Mouse (Mus musculus): Measurements from ENCODE around the gene Cep131. TPM values are rescaled to one million over a fixed set of nuclear protein-coding genes. Genes with fewer than 3 reads are reported as not detected.

The Cep131 gene
- total RNA-seq, 2 experiments from 2014 or later, result 43.9 to 44.9 TPM

DNA sequence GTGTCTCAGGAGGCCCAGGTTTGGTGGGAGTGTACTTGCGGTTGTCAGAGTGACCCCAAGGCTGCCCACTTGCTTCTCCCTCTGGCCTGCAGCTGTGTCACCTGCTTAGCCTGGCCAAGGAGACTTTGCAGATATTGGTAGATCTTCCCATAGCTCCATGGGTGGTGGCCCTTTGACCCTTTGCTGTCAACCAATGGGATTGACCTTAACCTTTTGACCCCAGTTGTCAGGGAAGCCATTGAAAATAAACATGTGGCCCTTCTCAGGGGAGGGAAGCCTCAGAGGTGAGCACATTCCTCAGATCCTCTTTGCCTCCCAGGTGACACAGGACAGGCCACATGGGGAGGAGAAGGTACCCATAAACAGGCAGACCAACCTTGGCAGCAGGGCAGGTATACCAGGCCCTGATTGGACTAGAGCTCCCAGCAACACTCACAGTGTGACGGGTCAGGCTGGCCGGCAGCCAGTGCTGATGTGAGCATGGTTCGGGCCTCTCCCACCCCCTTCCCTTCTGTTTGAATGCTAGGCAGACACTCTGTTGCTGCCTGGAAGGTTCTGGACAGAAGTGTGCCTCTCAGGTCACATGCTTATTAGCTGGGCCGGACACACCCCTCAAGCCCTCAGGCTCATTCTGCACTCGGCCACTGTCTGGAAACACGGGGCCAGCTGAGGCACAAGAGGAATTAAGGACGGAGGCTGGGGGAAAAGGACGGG, 57.0 kb downstream of the Cep131 start:
- DNase-seq (ENCODE audit: low spot score in 2 of 2), result no peak

DNA sequence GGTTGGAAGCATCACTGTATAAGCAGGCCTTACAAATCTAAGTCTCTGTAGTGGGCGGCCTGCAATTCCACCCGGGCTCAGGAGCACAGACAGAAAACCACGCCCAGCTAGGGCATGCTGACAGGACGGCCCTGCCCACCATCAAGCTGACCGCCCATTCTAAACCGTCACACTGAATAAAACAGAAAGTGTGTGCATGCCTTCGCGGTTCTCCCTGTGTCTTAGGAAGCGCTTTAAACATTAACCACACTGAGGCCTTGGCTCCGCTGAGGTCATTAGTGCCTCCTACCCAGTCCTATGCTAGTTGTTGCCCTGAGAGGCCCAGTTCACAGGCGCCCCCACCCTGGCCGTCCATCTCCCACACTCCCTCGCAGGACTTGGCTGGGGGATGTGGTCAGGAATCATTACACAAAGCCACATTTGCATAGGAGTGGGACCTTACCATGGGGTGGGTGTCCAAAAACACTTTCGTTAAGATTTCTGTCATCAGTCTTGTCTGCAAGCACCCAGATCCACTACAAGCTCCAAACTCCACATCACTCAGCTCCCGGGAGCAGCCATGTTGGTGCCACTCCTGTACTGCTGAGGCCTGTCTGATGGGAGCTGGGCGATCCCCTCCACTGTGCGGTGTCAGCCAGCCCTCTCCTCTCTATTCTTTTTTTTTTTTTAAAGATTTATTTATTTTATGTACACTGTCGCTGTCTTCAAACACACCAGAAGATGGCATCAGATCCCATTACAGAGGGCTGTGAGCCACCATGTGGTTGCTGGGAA, 58.1 kb downstream of the Cep131 start:
- DNase-seq (ENCODE audit: low spot score in 2 of 2), result no peak

DNA sequence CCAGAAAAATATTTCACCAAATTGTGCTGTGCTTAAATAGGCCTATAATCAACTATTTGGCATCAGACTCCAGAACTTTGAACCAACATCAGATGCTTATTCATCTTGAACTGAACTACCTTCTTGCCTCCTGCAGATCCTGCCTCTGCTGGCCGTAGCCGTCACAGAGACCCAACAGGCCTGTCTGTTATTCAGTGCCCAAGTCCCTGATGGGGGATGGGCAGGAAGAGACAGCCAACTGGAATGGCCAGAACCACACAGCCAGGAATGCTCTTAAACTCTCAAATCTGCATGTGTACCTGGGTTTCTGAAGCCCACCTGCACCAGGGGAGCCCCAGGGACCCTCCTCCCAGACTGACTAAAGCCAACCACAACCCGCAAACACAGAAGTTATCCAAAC, 59.7 kb downstream of the Cep131 start:
- no peak for DNase-seq (ENCODE audit: low spot score in 2 of 2)

DNA sequence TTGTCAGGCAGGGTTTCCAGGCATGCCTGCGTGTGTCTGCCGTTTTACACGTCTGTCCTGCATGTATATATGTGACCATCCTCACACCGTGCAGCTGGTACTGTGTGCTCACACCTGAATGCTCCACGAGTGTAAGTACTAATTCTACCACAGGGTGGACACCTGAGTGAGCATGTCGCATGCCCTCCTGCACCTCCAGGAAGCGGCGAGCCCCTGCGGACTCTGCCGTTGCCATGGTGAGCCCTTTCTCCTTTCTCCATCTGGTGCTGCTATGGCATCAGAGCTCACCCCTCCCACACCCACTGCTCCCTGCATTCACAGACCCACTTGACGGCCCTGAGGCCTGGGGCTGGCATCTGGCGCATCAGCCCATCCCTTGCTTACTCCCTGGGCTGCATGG, 63.8 kb downstream of the Cep131 start:
- no peak for DNase-seq (ENCODE audit: low spot score in 2 of 2)

DNA sequence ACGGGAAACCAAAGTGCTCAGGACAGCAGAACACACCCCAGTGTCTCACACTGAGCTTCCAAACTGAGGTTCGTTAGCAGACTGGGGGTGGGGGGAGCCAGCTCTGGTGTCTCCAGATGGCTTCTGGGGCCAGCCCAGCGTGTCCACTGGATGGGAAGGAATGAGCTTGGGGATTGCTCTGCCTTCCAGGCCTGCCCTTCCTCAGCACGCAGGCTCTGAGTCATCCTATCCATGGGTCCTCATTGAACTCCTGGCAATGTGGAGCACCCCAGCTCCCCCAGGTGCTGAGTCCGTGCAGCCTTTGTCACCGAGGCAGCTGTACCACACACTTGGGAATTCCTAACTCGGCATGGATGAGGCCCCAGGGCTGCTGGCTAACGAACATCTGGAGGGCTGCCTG, 64.4 kb downstream of the Cep131 start:
- no peak for DNase-seq (ENCODE audit: low spot score in 2 of 2)

DNA sequence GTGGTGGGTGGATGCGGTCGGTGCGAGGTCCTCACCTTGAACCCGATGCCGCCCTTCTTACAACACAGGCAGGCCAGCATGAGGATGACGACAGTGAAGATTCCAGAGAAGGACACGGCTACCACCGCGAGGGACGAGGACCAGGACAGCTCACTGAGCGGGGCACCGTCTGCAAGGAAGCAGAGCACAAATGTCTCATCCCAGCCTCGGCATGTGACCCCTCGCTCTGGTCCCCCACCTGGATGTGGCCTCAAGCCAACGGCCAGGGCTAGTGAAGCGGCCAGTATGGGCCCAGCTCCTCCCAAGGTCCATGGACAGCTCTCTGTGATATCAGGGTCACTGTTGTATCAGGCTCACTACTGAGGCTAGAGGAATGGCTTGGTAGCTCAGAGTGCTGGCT, 65.3 kb downstream of the Cep131 start:
- DNase-seq (ENCODE audit: low spot score in 2 of 2), result no peak

DNA sequence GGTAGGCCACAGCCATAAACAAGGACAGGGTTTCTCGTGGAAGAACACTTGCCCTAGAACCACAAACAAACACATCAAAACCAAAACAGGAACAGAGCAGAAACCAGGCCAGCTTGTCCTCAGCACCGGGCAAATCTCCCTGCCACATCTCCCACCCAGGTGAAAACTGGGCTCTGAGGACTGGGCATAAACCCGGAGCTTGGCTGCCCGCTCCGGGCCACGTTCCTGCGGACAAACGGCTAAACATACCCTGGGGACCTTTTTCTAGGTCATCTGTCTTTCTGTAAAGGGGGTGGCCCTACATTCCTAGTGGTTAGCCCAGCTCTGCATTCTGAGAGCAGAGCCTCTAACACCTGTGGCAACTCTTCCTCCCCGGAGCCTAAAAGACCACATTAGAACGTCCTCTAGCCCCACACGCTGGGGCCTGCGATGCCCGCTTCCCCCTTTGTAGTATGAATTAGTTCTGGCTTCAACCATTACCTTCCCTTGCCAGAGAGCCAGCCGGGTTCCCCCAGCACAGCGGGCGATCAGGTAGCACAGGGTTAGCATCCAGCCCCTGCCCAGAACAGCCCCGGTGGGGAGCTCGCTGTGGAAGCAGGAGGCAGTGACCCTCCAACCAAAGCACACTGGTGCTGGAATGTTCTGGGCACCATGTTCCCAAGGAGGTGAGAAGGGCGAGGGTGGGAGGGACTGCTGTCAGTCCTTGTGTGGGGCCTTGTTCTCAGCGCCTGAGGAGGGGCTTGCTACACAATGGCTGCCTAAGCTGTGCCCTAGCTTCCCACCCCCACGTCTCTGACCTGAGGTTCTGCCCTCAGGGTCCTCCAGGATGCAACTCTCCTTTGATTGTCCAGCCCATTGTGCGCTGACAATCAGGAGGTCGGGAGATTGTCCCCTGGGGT, 66.8 kb downstream of the Cep131 start:
- no peak for DNase-seq (ENCODE audit: low spot score in 2 of 2)

DNA sequence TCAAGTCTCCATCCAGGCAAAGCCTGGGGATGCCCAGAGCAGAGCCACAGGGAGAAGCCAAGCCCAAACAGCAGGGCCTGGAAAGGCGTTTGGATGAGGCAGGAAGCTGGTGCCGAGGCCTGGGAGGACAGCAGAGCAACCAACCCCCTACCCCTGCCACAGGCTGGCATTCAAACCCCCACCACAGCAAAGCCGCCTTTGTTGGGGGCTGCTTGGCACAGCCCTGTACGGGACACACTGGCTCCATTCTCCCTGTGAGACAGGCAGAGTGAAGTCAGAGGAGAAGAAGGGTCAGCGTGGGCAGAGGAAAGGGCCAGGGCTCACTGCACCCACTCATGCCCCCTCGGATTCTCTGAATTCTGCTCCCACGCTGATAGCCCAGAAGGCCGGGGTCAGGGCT, 69.6 kb downstream of the Cep131 start:
- no peak for DNase-seq (ENCODE audit: low spot score in 2 of 2)

DNA sequence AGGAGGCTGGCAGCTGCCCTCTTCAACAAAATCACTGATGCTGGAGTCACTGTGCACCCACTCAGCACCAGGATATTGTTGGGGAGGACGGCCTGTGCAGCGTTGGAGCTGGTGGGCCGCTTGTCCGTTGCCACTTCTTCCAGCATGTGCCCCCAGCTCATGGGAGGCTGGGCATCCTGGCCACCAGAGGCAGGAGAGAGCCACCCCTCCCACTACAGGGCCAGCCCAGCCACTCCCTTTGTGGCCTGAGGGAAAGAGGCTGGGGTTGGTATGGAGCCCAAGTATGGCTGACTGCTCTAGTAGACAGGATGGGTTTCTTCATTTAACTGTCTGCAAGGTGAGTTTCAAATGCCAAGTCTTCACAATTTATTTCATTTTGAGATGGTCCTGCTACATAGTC, 71.9 kb downstream of the Cep131 start:
- DNase-seq (ENCODE audit: low spot score in 2 of 2), result no peak

Small RNA genes within 50 kb of the gene (microRNA-seq; reads per million reads assigned to microRNA genes)
- 0 reads per million in 2 experiments for gene Gm25948
- gene Mir3065, result 0 reads per million in 2 experiments
- 0 reads per million in 2 experiments for gene Mir338

Other genes with a start within 250 kb of the Cep131 start
- gene Chmp6, start 173.4 kb downstream of the Cep131 start, total RNA-seq (2021), result 10 to 100 TPM; 37.1 to 39.1 TPM
- 100 to 1,000 TPM; 148 TPM for gene Baiap2, start 144.1 kb downstream of the Cep131 start, total RNA-seq (2021)
- 100 to 1,000 TPM; 193 to 202 TPM for gene Aatk, start 39.7 kb downstream of the Cep131 start, total RNA-seq (2021)
- 10 to 100 TPM; 17.2 to 18.0 TPM for gene Tepsin, start 11.9 kb upstream of the Cep131 start, total RNA-seq (2021)
- gene Ndufaf8, start 12.1 kb upstream of the Cep131 start, total RNA-seq (2021), result 10 to 100 TPM; 34.9 to 38.0 TPM
- gene Slc38a10, start 64.5 kb upstream of the Cep131 start, total RNA-seq (2021), result 10 to 100 TPM; 94.1 to 94.8 TPM
- 10 to 100 TPM; 20.3 to 20.7 TPM for gene Bahcc1, start 146.1 kb upstream of the Cep131 start, total RNA-seq (2021)

Data from layer of hippocampus, postnatal 14 days (tissue).